Mouse (Mus musculus): ENCODE data around the gene Zfp831. TPM values are rescaled to one million over a fixed set of nuclear protein-coding genes. Genes with fewer than 3 reads are reported as not detected.

Zfp831 gene
- polyA plus RNA-seq, 1 experiment from 2014 or later: not detected

- ATAC-seq (replicated peaks; ENCODE audit: insufficient number of reproducible peaks, low FRiP score, low TSS enrichment, low read depth) (no peak), DNase-seq (ENCODE audit: low spot score) (no peak)
- Histone ChIP-seq H3K36me3 (replicated peaks; ENCODE audit: control insufficient read depth, insufficient read depth, low read depth, low read length) (no peaks in the 10 kb centered on the region), H3K27me3 (ENCODE audit: control insufficient read depth, insufficient read depth, low read length) (no peaks in the 10 kb centered on the region), H3K4me3 (ENCODE audit: low read depth, low read length) (no peak overlapping the region), H3K9me3 (replicated peaks; ENCODE audit: control insufficient read depth, low read length) (no peaks in the 10 kb centered on the region), H3K4me2 (ENCODE audit: low read depth, low read length) (no peak overlapping the region), H3K4me1 (ENCODE audit: control insufficient read depth, insufficient read depth, low read length) (no peaks in the 10 kb centered on the region), H3K27ac (replicated peaks; ENCODE audit: low read depth, low read length) (no peak overlapping the region), H3K9ac (replicated peaks; ENCODE audit: low read length) (no peak overlapping the region)
- 68% methylated on average over 3 of the region's 3 CpGs for WGBS
These were observed 66.9 kb downstream of the Zfp831 start for GRCm38 (mm10) chr2:174710185-174710584.

- H3K27me3 ChIP-seq (ENCODE audit: control insufficient read depth, insufficient read depth, low read length): no peaks in the 10 kb centered on the region
- no peaks in the 10 kb centered on the region for H3K9me3 ChIP-seq (replicated peaks; ENCODE audit: control insufficient read depth, low read length)
- no peak overlapping the region for H3K4me3 ChIP-seq (ENCODE audit: low read depth, low read length)
- H3K4me2 ChIP-seq (ENCODE audit: low read depth, low read length): no peak overlapping the region
- WGBS: 89% methylated on average over 1 of the region's 1 CpGs
- ATAC-seq (replicated peaks; ENCODE audit: insufficient number of reproducible peaks, low FRiP score, low TSS enrichment, low read depth) (no peak), DNase-seq (ENCODE audit: low spot score) (no peak)
- H3K4me1 ChIP-seq (ENCODE audit: control insufficient read depth, insufficient read depth, low read length): no peaks in the 10 kb centered on the region
- H3K36me3 ChIP-seq (replicated peaks; ENCODE audit: control insufficient read depth, insufficient read depth, low read depth, low read length): no peaks in the 10 kb centered on the region
- no peak overlapping the region for H3K27ac ChIP-seq (replicated peaks; ENCODE audit: low read depth, low read length)
- H3K9ac ChIP-seq (replicated peaks; ENCODE audit: low read length): no peak overlapping the region
These were observed 68.7 kb downstream of the Zfp831 start for GRCm38 (mm10) chr2:174712043-174712442.

- ATAC-seq (replicated peaks; ENCODE audit: insufficient number of reproducible peaks, low FRiP score, low TSS enrichment, low read depth) (peak; percentile 34; the same call in 1 of the 2 replicates), DNase-seq (ENCODE audit: low spot score) (no peak)
- Histone ChIP-seq H3K4me2 (ENCODE audit: low read depth, low read length) (no peak overlapping the region), H3K4me1 (ENCODE audit: control insufficient read depth, insufficient read depth, low read length) (no peaks in the 10 kb centered on the region), H3K9me3 (replicated peaks; ENCODE audit: control insufficient read depth, low read length) (no peaks in the 10 kb centered on the region), H3K9ac (replicated peaks; ENCODE audit: low read length) (no peak overlapping the region), H3K27ac (replicated peaks; ENCODE audit: low read depth, low read length) (no peak overlapping the region), H3K36me3 (replicated peaks; ENCODE audit: control insufficient read depth, insufficient read depth, low read depth, low read length) (no peaks in the 10 kb centered on the region), H3K4me3 (ENCODE audit: low read depth, low read length) (no peak overlapping the region), H3K27me3 (ENCODE audit: control insufficient read depth, insufficient read depth, low read length) (no peaks in the 10 kb centered on the region)
These were observed 72.6 kb downstream of the Zfp831 start for GRCm38 (mm10) chr2:174715938-174716337.

- Histone ChIP-seq H3K9me3 (replicated peaks; ENCODE audit: control insufficient read depth, low read length) (no peaks in the 10 kb centered on the region), H3K9ac (replicated peaks; ENCODE audit: low read length) (no peak overlapping the region), H3K4me3 (ENCODE audit: low read depth, low read length) (no peak overlapping the region), H3K27me3 (ENCODE audit: control insufficient read depth, insufficient read depth, low read length) (no peaks in the 10 kb centered on the region), H3K36me3 (replicated peaks; ENCODE audit: control insufficient read depth, insufficient read depth, low read depth, low read length) (no peaks in the 10 kb centered on the region), H3K4me2 (ENCODE audit: low read depth, low read length) (no peak overlapping the region), H3K27ac (replicated peaks; ENCODE audit: low read depth, low read length) (no peak overlapping the region), H3K4me1 (ENCODE audit: control insufficient read depth, insufficient read depth, low read length) (no peaks in the 10 kb centered on the region)
- 91% methylated on average over 4 of the region's 4 CpGs for WGBS
- DNase-seq (ENCODE audit: low spot score) (no peak), ATAC-seq (replicated peaks; ENCODE audit: insufficient number of reproducible peaks, low FRiP score, low TSS enrichment, low read depth) (no peak)
These were observed 74.5 kb downstream of the Zfp831 start for GRCm38 (mm10) chr2:174717857-174718256.

GRCm38 (mm10) chr2:174727114-174727823, 83.9 kb downstream of the Zfp831 start:
- DNase-seq (ENCODE audit: low spot score) (peak; percentile 50), ATAC-seq (replicated peaks; ENCODE audit: insufficient number of reproducible peaks, low FRiP score, low TSS enrichment, low read depth) (peak; percentile 52; the same call in 1 of the 2 replicates)
- H3K27ac ChIP-seq (replicated peaks; ENCODE audit: low read depth, low read length): no peak overlapping the region
- H3K9ac ChIP-seq (replicated peaks; ENCODE audit: low read length): no peak overlapping the region
- 67% methylated on average over 10 of the region's 10 CpGs for WGBS
- H3K4me3 ChIP-seq (ENCODE audit: low read depth, low read length): no peak overlapping the region
- H3K4me1 ChIP-seq (ENCODE audit: control insufficient read depth, insufficient read depth, low read length): no peaks in the 10 kb centered on the region
- no peak overlapping the region for H3K4me2 ChIP-seq (ENCODE audit: low read depth, low read length)
- no peaks in the 10 kb centered on the region for H3K9me3 ChIP-seq (replicated peaks; ENCODE audit: control insufficient read depth, low read length)
- H3K36me3 ChIP-seq (replicated peaks; ENCODE audit: control insufficient read depth, insufficient read depth, low read depth, low read length): no peaks in the 10 kb centered on the region
- no peaks in the 10 kb centered on the region for H3K27me3 ChIP-seq (ENCODE audit: control insufficient read depth, insufficient read depth, low read length)

GRCm38 (mm10) chr2:174731939-174732338, 88.6 kb downstream of the Zfp831 start:
- Histone ChIP-seq H3K27ac (replicated peaks; ENCODE audit: low read depth, low read length) (no peak overlapping the region), H3K9me3 (replicated peaks; ENCODE audit: control insufficient read depth, low read length) (no peaks in the 10 kb centered on the region), H3K4me3 (ENCODE audit: low read depth, low read length) (no peak overlapping the region), H3K4me1 (ENCODE audit: control insufficient read depth, insufficient read depth, low read length) (peaks cover 2% of the 10 kb centered on the region; the same call in 1 of the 2 replicates), H3K4me2 (ENCODE audit: low read depth, low read length) (no peak overlapping the region), H3K27me3 (ENCODE audit: control insufficient read depth, insufficient read depth, low read length) (no peaks in the 10 kb centered on the region), H3K9ac (replicated peaks; ENCODE audit: low read length) (no peak overlapping the region), H3K36me3 (replicated peaks; ENCODE audit: control insufficient read depth, insufficient read depth, low read depth, low read length) (no peaks in the 10 kb centered on the region)
- WGBS: 82% methylated on average over 5 of the region's 5 CpGs
- ATAC-seq (replicated peaks; ENCODE audit: insufficient number of reproducible peaks, low FRiP score, low TSS enrichment, low read depth) (no peak), DNase-seq (ENCODE audit: low spot score) (no peak)

GRCm38 (mm10) chr2:174735270-174735669, 91.9 kb downstream of the Zfp831 start:
- no peak overlapping the region for H3K27ac ChIP-seq (replicated peaks; ENCODE audit: low read depth, low read length)
- H3K4me1 ChIP-seq (ENCODE audit: control insufficient read depth, insufficient read depth, low read length): peaks cover 2% of the 10 kb centered on the region; the same call in 1 of the 2 replicates
- ATAC-seq (replicated peaks; ENCODE audit: insufficient number of reproducible peaks, low FRiP score, low TSS enrichment, low read depth) (no peak), DNase-seq (ENCODE audit: low spot score) (no peak)
- WGBS: 83% methylated on average over 1 of the region's 1 CpGs
- H3K4me3 ChIP-seq (ENCODE audit: low read depth, low read length): no peak overlapping the region
- no peak overlapping the region for H3K4me2 ChIP-seq (ENCODE audit: low read depth, low read length)
- no peaks in the 10 kb centered on the region for H3K36me3 ChIP-seq (replicated peaks; ENCODE audit: control insufficient read depth, insufficient read depth, low read depth, low read length)
- H3K9ac ChIP-seq (replicated peaks; ENCODE audit: low read length): no peak overlapping the region
- H3K27me3 ChIP-seq (ENCODE audit: control insufficient read depth, insufficient read depth, low read length): no peaks in the 10 kb centered on the region
- H3K9me3 ChIP-seq (replicated peaks; ENCODE audit: control insufficient read depth, low read length): no peaks in the 10 kb centered on the region

GRCm38 (mm10) chr2:174747182-174747581, 103.8 kb downstream of the Zfp831 start:
- no peak overlapping the region for H3K4me2 ChIP-seq (ENCODE audit: low read depth, low read length)
- no peaks in the 10 kb centered on the region for H3K36me3 ChIP-seq (replicated peaks; ENCODE audit: control insufficient read depth, insufficient read depth, low read depth, low read length)
- DNase-seq (ENCODE audit: low spot score): no peak
- no peak overlapping the region for H3K9ac ChIP-seq (replicated peaks; ENCODE audit: low read length)
- no peak overlapping the region for H3K4me3 ChIP-seq (ENCODE audit: low read depth, low read length)
- 83% methylated on average over 1 of the region's 1 CpGs for WGBS
- no peaks in the 10 kb centered on the region for H3K9me3 ChIP-seq (replicated peaks; ENCODE audit: control insufficient read depth, low read length)
- no peak overlapping the region for H3K27ac ChIP-seq (replicated peaks; ENCODE audit: low read depth, low read length)
- no peaks in the 10 kb centered on the region for H3K4me1 ChIP-seq (ENCODE audit: control insufficient read depth, insufficient read depth, low read length)
- no peaks in the 10 kb centered on the region for H3K27me3 ChIP-seq (ENCODE audit: control insufficient read depth, insufficient read depth, low read length)
- no peak for ATAC-seq (replicated peaks; ENCODE audit: insufficient number of reproducible peaks, low FRiP score, low TSS enrichment, low read depth)

All from embryonic facial prominence, embryonic 11.5 days (tissue).